Mouse (Mus musculus): ENCODE measurements around the gene E130218I03Rik. TPM values are rescaled to one million over a fixed set of nuclear protein-coding genes. Genes with fewer than 3 reads are reported as not detected.

The E130218I03Rik gene
- total RNA-seq, 2 experiments from 2014 or later, result not detected

DNA sequence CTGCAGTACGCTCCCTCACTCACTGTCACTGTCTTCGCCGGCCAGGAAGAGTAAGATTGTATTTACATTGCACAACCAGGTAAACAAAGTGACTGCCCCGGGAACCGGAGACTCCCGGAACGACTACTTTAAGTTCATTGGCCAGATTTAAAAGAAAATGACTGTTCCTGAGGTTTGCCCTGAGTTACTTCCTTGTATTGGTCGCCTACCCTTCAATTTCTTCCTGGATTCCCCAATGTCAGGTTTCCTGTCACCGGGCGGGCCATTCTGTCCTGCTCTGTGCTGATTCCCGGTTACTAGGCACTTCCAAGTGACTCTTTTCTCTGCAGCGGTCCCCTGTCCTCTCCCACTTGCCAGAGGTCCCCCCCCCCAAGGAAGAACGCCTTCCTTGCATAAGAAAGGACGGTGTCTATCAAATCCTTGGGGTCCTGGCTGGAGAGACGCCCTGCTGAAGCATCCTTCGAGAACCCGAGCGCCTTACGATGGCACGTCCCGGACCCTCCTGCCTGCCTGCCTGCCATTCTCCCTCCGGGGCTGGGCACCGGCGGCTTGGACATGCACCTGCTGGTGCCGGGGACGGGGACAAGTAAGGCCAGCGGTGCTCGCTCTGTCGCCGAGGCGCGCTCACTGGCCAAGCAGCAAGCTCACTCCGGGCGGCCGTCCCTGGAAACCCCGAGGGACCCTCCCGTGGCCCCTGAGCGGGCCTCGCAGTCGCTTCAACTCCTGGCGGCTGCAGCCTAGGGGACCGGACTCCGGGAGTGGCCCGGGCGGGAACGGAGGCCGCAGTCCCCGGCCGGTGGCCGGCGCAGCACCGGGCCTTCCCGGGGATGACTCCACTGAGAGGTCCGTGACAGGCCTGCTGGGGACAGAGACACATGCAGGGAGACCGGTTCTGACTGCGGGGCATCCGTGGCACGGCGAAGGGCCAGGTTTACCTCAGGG, 43.0 kb downstream of the E130218I03Rik start:
- DNase-seq, result peak in 1 of 2 experiments; percentile 51

- peak; percentile 98 for DNase-seq
These were observed 43.7 kb downstream of the E130218I03Rik start for GRCm38 (mm10) chr4:134287168-134287564.

- peak; percentile 80 for DNase-seq
These were observed 44.1 kb downstream of the E130218I03Rik start, which contains the start of gene Pdik1l for GRCm38 (mm10) chr4:134287575-134288025. Pdik1l (minus strand) TSS chr4:134287895.

GRCm38 (mm10) chr4:134288397-134289256, 45.2 kb downstream of the E130218I03Rik start:
- peak in 1 of 2 experiments; percentile 30 for DNase-seq

GRCm38 (mm10) chr4:134292067-134292466, 48.6 kb downstream of the E130218I03Rik start:
- peak; percentile 73 to 81 for DNase-seq

GRCm38 (mm10) chr4:134293061-134293691, 49.7 kb downstream of the E130218I03Rik start:
- DNase-seq, result no peak

DNA sequence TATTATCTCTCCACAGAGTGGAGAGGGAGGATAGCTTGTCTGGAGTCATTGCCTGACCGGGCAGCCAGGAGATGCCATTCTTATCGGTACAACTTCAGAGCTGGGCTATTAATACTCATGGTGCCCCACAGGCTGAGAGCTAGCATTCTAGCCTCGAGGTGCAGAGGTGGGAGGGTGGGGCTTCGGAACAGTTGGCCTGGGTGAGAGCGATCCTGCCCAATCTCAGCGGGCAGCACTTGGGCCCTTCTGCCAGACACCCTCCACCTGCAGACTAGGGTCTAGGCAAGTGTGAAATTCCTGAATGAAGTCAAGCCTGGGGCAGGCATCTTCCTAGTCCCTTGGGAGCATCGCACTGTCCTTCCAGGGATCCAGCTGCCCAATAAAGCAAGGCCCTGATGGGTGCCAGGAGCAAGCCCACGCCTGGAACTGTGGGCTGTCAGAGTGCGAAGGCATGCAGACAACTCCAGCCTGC, 50.3 kb downstream of the E130218I03Rik start:
- no peak for DNase-seq

Other genes starting within 250 kb of the E130218I03Rik start
- gene Dhdds, start 242.7 kb upstream of the E130218I03Rik start, total RNA-seq (2021), result 10 to 100 TPM; 42.8 to 53.9 TPM
- gene Lin28a, start 224.8 kb upstream of the E130218I03Rik start, total RNA-seq (2021), result not detected
- gene Zfp683, start 189.8 kb upstream of the E130218I03Rik start, total RNA-seq (2021), result not detected
- gene Crybg2, start 182.8 kb upstream of the E130218I03Rik start, total RNA-seq (2021), result not detected
- gene Cd52, start 148.6 kb upstream of the E130218I03Rik start, total RNA-seq (2021), result 10 to 100 TPM; 10.9 to 12.0 TPM
- gene Ubxn11, start 141.1 kb upstream of the E130218I03Rik start, total RNA-seq (2021), result 1 to 10 TPM; 5.2 to 8.5 TPM
- 10 to 100 TPM; 66.8 to 86.5 TPM for gene Sh3bgrl3, start 114.9 kb upstream of the E130218I03Rik start, total RNA-seq (2021)
- 10 to 100 TPM; 15.6 to 20.4 TPM for gene Cep85, start 56.5 kb upstream of the E130218I03Rik start, total RNA-seq (2021)
- gene Gm7534, start 40.7 kb upstream of the E130218I03Rik start, total RNA-seq (2021), result not detected
- gene Catsper4, start 16.3 kb upstream of the E130218I03Rik start, total RNA-seq (2021), result not detected
- gene Cnksr1, start 5.3 kb upstream of the E130218I03Rik start, total RNA-seq (2021), result under 1 TPM; 0.23 to 0.40 TPM
- gene Zfp593, start 1.9 kb downstream of the E130218I03Rik start, total RNA-seq (2021), result 10 to 100 TPM in 1 of 2 experiments, 1 to 10 TPM in 1; 9.6 to 12.9 TPM
- not detected for gene Gm30191, start 3.3 kb downstream of the E130218I03Rik start, total RNA-seq (2021)
- 10 to 100 TPM in 1 of 2 experiments, 1 to 10 TPM in 1; 6.0 to 11.6 TPM for gene Grrp1, start 10.4 kb downstream of the E130218I03Rik start, total RNA-seq (2021)
- 10 to 100 TPM; 18.2 to 19.0 TPM for gene Pdik1l, start 44.2 kb downstream of the E130218I03Rik start, total RNA-seq (2021)
- gene Trim63, start 71.5 kb downstream of the E130218I03Rik start, total RNA-seq (2021), result not detected
- 10 to 100 TPM; 21.6 to 41.1 TPM for gene Slc30a2, start 99.5 kb downstream of the E130218I03Rik start, total RNA-seq (2021)
- 1 to 10 TPM; 1.7 to 2.3 TPM for gene Extl1, start 140.2 kb downstream of the E130218I03Rik start, total RNA-seq (2021)
- gene Pafah2, start 152.7 kb downstream of the E130218I03Rik start, total RNA-seq (2021), result 10 to 100 TPM; 14.7 to 16.0 TPM
- 10 to 100 TPM; 46.2 to 53.5 TPM for gene Stmn1, start 224.7 kb downstream of the E130218I03Rik start, total RNA-seq (2021)